ENCODE assay signal across 26 mouse cellular contexts in the genomic region with DNA sequence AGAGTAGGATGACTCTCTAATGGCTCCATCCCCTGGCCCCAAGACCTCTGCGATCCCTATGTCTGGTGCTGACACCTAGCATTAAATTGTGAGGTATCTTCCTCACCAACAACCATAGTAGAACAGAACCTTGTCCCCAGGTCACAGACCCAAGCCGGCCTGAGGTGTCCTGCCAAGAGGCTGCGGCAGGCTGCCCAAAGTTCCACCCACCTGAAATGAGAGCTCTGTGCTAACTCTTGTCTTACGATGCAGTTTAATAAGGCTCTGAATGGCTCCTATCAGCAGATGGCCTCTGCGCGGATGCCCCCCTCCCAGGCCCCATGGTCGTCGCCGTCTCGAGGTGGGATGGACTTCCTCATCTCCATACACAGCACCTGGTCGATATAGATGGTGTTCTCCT. TPM values are rescaled to one million over a fixed set of nuclear protein-coding genes. Genes with fewer than 3 reads are reported as not detected.
DNase-seq lines count a peak whose midpoint lies in the region; TF ChIP-seq lines count a peak whose summit lies in the region.
"Had no signal": no experiment of that assay in that cellular context is flagged by ENCODE, and none has a peak within 500 bp of the region (broad histone marks: within the 10 kb centered on the region; RNA-seq: fewer than 3 reads in every experiment).

No protein-coding gene starts in this region.

- no peaks in the 10 kb centered on the region for H3K9me3 ChIP-seq in E14TG2a.4 (ENCODE audit: low read length)
- H3K9me3 ChIP-seq: embryonic facial prominence, embryonic 12.5 days; forebrain, embryonic 15.5 days; hindbrain, embryonic 12.5 days had no signal

- intact Hi-C loops in gastrocnemius, postnatal 14 days (cut with DNase I; ENCODE audit: low total_unique reads), result loop anchor here (2.0 to 5.0 kb wide), 2 partner anchors 117 to 218 kb away; no protein-coding TSS in a partner anchor

- H3K4me1 ChIP-seq in E14TG2a.4 (replicated peaks; ENCODE audit: low read depth, low read length), result peaks cover 44% of the 10 kb centered on the region

- no peaks in the 10 kb centered on the region for H3K27me3 ChIP-seq in E14TG2a.4 (ENCODE audit: insufficient read depth, low read length)
- H3K27me3 ChIP-seq: embryonic facial prominence, embryonic 12.5 days; forebrain, embryonic 15.5 days; hindbrain, embryonic 12.5 days; Patski had no signal

- DNase-seq in gastrocnemius, adult 18-20 months (ENCODE audit: low spot score), result peak; percentile 43
- no peak for DNase-seq in gastrocnemius, postnatal 14 days
- peak; percentile 49 for DNase-seq in kidney, adult 11 months
- no peak for DNase-seq in kidney, postnatal 4 days
- peak; percentile 73 for DNase-seq in kidney, adult 9 months
- DNase-seq in kidney, postnatal 14 days, result no peak
- no peak for DNase-seq in frontal cortex, adult 2 months (ENCODE audit: extremely low spot score in 1 of 2, low spot score in 1 of 2)
- DNase-seq: cerebellum, adult 11-12 months; cerebellum, adult 9-10 months had no signal

- H3K36me3 ChIP-seq in E14TG2a.4 (ENCODE audit: insufficient read depth, low read length), result peaks cover 21% of the 10 kb centered on the region; the same call in 1 of the 2 replicates
- H3K36me3 ChIP-seq: embryonic facial prominence, embryonic 12.5 days; forebrain, embryonic 15.5 days; hindbrain, embryonic 12.5 days had no signal

- no peak for TF ChIP-seq CTCF in E14TG2a.4 (conservative IDR thresholded peaks at IDR 0.05; ENCODE audit: low read length)

- peak overlapping the region; percentile 14; the same call in 1 of the 2 replicates for H3K4me3 ChIP-seq in E14TG2a.4 (replicated peaks; ENCODE audit: low read length)
- H3K4me3 ChIP-seq: embryonic facial prominence, embryonic 12.5 days; forebrain, embryonic 15.5 days; heart, adult 2 months; hindbrain, embryonic 12.5 days had no signal

RNA-seq across cellular contexts. Expression of a gene that starts 17.8 kb away (rescaled TPM):
- 1 to 10 TPM; 1.6 to 3.4 TPM for total RNA-seq in gastrocnemius, adult 18-20 months (2021)
- total RNA-seq in gastrocnemius, postnatal 14 days (2021), result under 1 TPM; 0.78 TPM
- polyA plus RNA-seq in frontal cortex, adult 2 months (2012; rRNA removed), result 1.9 and 2.1 TPM in 2 replicates
- total RNA-seq: adrenal gland, postnatal 14 days; heart, adult 2 months had no signal
- polyA plus RNA-seq: activated CD4-positive, CD25-positive, alpha-beta regulatory T cell, adult 4 months; CD4-positive, CD25-positive, alpha-beta regulatory T cell, adult 4 months; Patski had no signal

RNA-seq across cellular contexts. Expression of a gene that starts 30.2 kb away (rescaled TPM):
- not detected for total RNA-seq in gastrocnemius, adult 18-20 months (2021)
- not detected for total RNA-seq in gastrocnemius, postnatal 14 days (2021)
- polyA plus RNA-seq in frontal cortex, adult 2 months (2012; rRNA removed), result 0.06 TPM in 1 of 2 replicates, not detected in the other
- total RNA-seq: adrenal gland, adult 18-20 months; adrenal gland, postnatal 14 days; gastrocnemius, postnatal 4 days; heart, adult 2 months; heart, postnatal 4 days had no signal
- polyA plus RNA-seq: cortical plate, adult 2 months; embryonic facial prominence, embryonic 12.5 days; forebrain, embryonic 11.5 days; forebrain, embryonic 15.5 days; heart, embryonic 11.5 days; heart, embryonic 16.5 days; hindbrain, embryonic 12.5 days; hindbrain, embryonic 16.5 days; Patski had no signal

RNA-seq across cellular contexts. Expression of a gene that starts 43.1 kb away (rescaled TPM):
- 1 to 10 TPM; 2.3 to 2.8 TPM for total RNA-seq in gastrocnemius, adult 18-20 months (2021)
- total RNA-seq in gastrocnemius, postnatal 14 days (2021), result 1 to 10 TPM; 6.4 to 6.6 TPM
- polyA plus RNA-seq in frontal cortex, adult 2 months (2012; rRNA removed), result 11.4 and 12.2 TPM in 2 replicates

Comparison
In these comparisons a context has a peak if more than half of its experiments do, and no peak if none do; other contexts are left out.
1. DNase-seq: peak in gastrocnemius, adult 18-20 months (single experiment), kidney, adult 11 months (single experiment) and kidney, adult 9 months (single experiment); none in gastrocnemius, postnatal 14 days (single experiment), kidney, postnatal 4 days (0 of 2), kidney, postnatal 14 days (single experiment) and frontal cortex, adult 2 months (0 of 2).